Mouse (Mus musculus): ENCODE data around the gene Mrpl3.

DNA sequence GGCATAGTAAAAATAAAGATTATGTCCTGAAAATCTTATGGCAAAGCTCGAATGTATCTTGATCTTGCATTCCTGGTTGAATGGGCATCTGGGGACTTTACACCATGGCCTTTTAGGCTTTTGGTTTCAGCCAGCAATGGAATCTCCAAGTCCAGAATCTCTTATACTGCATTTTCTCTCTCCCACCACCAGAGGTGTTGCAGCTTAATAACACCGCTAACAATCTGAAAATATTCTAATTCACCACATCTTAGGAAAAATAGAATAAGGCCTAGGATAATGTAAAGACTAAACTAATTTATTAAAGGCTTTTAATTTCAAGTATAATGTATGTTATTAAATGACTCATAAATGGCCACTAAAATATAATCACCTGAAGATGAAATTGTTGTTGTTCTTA, 2.8 kb upstream of the Mrpl3 start:
- TF ChIP-seq CTCF (IDR thresholded peaks at IDR 0.05; ENCODE audit: control insufficient read depth, insufficient read depth, low read length) = no peak
- no peak for TF ChIP-seq POLR2A (IDR thresholded peaks at IDR 0.05; ENCODE audit: borderline replicate concordance, control insufficient read depth, low read depth, low read length)
